Mouse (Mus musculus) hindbrain, postnatal 0 days (tissue): ENCODE measurements at regions not wholly inside any gene's neighbourhood (a gene's known extent, or its start where the extent isn't known, plus 50 kb on each side); places are given as distances from the start of the nearest gene placed in this dataset.

Experiments used
- ATAC-seq: fragments of 200-750 bp; cut with Nextera tagmentation; 2 replicates; pipeline ENCODE4 v1.8.0; 2017; ENCODE audit warnings: mild to moderate bottlenecking, moderate TSS enrichment, moderate library complexity
- DNase-seq: peaks from one replicate; pipeline ENCODE4 v3.0.0-alpha.2; 2015; ENCODE audit warnings: low spot score
- H3K27ac ChIP-seq: fragments of 300-500 bp; sonication (generic); 2 replicates; pipeline ENCODE4 v1.5.1; 2014; ENCODE audit warnings: mild to moderate bottlenecking
- H3K27me3 ChIP-seq: fragments of 300-500 bp; sonication (generic); 2 replicates; pipeline ENCODE4 v1.6.1; 2014; ENCODE audit warnings: low read length, mixed read lengths; ENCODE audit not compliant: insufficient read depth
- H3K36me3 ChIP-seq: fragments of 300-500 bp; sonication (generic); 2 replicates; pipeline ENCODE4 v1.6.1; 2014; ENCODE audit warnings: low read length, mixed read lengths; ENCODE audit not compliant: insufficient read depth
- H3K4me1 ChIP-seq: fragments of 300-500 bp; sonication (generic); 2 replicates; pipeline ENCODE4 v1.6.1; 2014; ENCODE audit warnings: antibody characterized with exemption, low read length, mixed read lengths; ENCODE audit not compliant: insufficient read depth
- H3K4me2 ChIP-seq: fragments of 300-500 bp; sonication (generic); 2 replicates; pipeline ENCODE4 v1.6.1; 2014; ENCODE audit warnings: low read depth, mild to moderate bottlenecking, low read length, moderate library complexity, mixed read lengths
- H3K4me3 ChIP-seq: fragments of 300-500 bp; sonication (generic); 2 replicates; pipeline ENCODE4 v1.5.1; 2014; ENCODE audit warnings: low read length
- H3K9ac ChIP-seq: fragments of 300-500 bp; sonication (generic); replicated peaks from 2 replicates; pipeline ENCODE4 v1.6.1; 2014; ENCODE audit warnings: mild to moderate bottlenecking, low read length, moderate library complexity, mixed read lengths
- H3K9me3 ChIP-seq: fragments of 300-500 bp; sonication (generic); 2 replicates; pipeline ENCODE4 v1.6.1; 2016; ENCODE audit warnings: low read length, mixed read lengths
- CTCF ChIP-seq: IDR thresholded peaks from 2 replicates; pipeline ENCODE4 v1.5.1; 2016; ENCODE audit warnings: antibody characterized with exemption, control low read depth, low read depth
- WGBS: fragments of 180-500 bp; shearing (Covaris S2); extraction: QIAGEN DNeasy Blood & Tissue Kit; methylation state at CpG from one replicate; pipeline ENCODE4 v1.1.7; 2014; 5-methylcytosine and 5-hydroxymethylcytosine counted together

GRCm38 (mm10) chr11:63570646-63571045 lies 351.4 kb downstream of the Hs3st3b1 start:
- no peak overlapping the region for H3K27ac ChIP-seq
- 88% methylated on average over 1 of the region's 1 CpGs for WGBS

GRCm38 (mm10) chr11:63573271-63573670 lies 348.8 kb downstream of the Hs3st3b1 start:
- 79% methylated on average over 2 of the region's 2 CpGs for WGBS
- no peak overlapping the region for H3K9ac ChIP-seq
- no peaks in the 10 kb centered on the region for H3K27me3 ChIP-seq
- ATAC-seq (no peak), DNase-seq (no peak)
- no peak overlapping the region for H3K27ac ChIP-seq
- H3K4me2 ChIP-seq, result no peak overlapping the region
- H3K36me3 ChIP-seq, result no peaks in the 10 kb centered on the region
- no peak for TF ChIP-seq CTCF
- no peaks in the 10 kb centered on the region for H3K4me1 ChIP-seq
- H3K4me3 ChIP-seq, result no peak overlapping the region
- H3K9me3 ChIP-seq, result no peaks in the 10 kb centered on the region

More at GRCm38 (mm10) chr11:63570646-63571045, 351.4 kb downstream of the Hs3st3b1 start:
- no peak for DNase-seq
- H3K4me1 ChIP-seq, result no peaks in the 10 kb centered on the region
- no peaks in the 10 kb centered on the region for H3K36me3 ChIP-seq
- H3K27me3 ChIP-seq, result no peaks in the 10 kb centered on the region
- H3K4me3 ChIP-seq, result no peak overlapping the region
- H3K9ac ChIP-seq, result no peak overlapping the region
- no peak overlapping the region for H3K4me2 ChIP-seq
- no peak for TF ChIP-seq CTCF
- no peak for ATAC-seq
- H3K9me3 ChIP-seq, result no peaks in the 10 kb centered on the region

DNA sequence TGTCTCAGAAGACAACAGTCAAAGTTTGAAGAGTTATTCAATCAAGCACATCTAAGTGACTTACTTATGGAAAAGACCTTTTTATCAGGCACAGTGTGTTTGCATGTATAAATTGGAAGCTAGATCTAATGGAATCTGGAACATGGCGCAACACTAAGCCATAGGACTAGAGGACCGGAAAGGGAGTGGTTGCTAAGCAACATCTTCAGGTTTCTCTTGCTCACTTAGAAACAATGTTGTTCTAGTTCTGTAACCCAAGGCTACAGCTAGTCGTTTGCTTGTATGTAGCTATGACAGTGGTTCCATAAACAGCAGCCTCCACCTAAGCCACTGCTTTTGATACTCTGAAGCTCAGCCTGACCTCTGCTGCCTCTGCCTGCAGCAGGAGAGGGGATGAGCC lies 338.8 kb downstream of the Hs3st3b1 start:
- Histone ChIP-seq H3K9me3 (no peaks in the 10 kb centered on the region), H3K9ac (no peak overlapping the region), H3K27ac (no peak overlapping the region), H3K4me3 (no peak overlapping the region), H3K4me1 (no peaks in the 10 kb centered on the region), H3K4me2 (no peak overlapping the region), H3K36me3 (no peaks in the 10 kb centered on the region), H3K27me3 (no peaks in the 10 kb centered on the region)
- ATAC-seq (no peak), DNase-seq (peak; percentile 51)
- 68% methylated on average over 3 of the region's 3 CpGs for WGBS
- no peak for TF ChIP-seq CTCF

- Histone ChIP-seq H3K27ac (no peak overlapping the region), H3K36me3 (no peaks in the 10 kb centered on the region), H3K4me3 (no peak overlapping the region), H3K9ac (no peak overlapping the region), H3K4me1 (no peaks in the 10 kb centered on the region), H3K9me3 (no peaks in the 10 kb centered on the region), H3K4me2 (no peak overlapping the region), H3K27me3 (no peaks in the 10 kb centered on the region)
- ATAC-seq (no peak), DNase-seq (peak; percentile 16)
- no peak for TF ChIP-seq CTCF
- WGBS, result 57% methylated on average over 8 of the region's 8 CpGs
Observed at GRCm38 (mm10) chr11:63585216-63585869, 336.7 kb downstream of the Hs3st3b1 start.

DNA sequence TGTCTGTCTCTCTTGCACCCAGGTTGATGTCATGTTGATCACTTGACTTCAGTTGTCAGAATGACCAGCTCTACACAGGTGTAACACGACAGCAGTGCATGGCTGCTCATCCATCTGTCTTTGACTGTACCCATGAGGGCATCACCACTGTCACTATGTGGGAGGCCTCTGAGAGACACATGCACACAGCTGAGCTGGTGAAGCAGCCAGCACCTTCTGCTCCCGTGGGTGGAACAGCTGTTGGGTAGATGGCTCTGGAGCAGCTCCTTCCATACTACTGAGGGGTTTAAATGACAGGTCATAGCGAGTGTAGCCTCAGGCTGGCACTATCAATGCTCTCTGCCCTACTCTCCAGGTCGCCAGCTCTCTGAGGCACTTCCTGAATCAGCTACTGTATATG lies 301.9 kb downstream of the Hs3st3b1 start:
- no peaks in the 10 kb centered on the region for H3K9me3 ChIP-seq
- H3K27me3 ChIP-seq, result no peaks in the 10 kb centered on the region
- no peak overlapping the region for H3K9ac ChIP-seq
- H3K4me1 ChIP-seq, result no peaks in the 10 kb centered on the region
- no peak overlapping the region for H3K27ac ChIP-seq
- WGBS, result 87% methylated on average over 4 of the region's 4 CpGs
- no peak for TF ChIP-seq CTCF
- H3K36me3 ChIP-seq, result no peaks in the 10 kb centered on the region
- DNase-seq, result no peak
- no peak overlapping the region for H3K4me3 ChIP-seq
- no peak for ATAC-seq
- no peak overlapping the region for H3K4me2 ChIP-seq

DNA sequence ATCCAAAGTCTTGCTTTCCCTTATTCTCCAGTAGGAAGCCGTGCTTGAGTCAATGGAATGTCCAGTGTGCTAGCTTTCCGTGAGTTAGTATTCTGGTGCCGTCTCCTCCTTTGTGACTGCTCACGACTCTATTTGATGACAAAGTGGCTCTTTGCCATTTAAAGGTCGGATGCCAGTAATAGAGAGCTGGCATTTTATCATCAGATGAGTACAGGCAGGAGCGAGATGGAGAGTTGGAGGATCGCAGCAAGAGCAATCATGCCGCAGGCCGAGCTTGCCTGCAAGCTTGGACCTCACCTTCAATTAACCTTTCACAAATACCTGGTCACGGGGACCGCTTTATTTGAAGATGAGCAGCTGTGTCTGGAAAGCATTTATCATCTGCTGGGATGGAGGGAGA lies 291.8 kb downstream of the Hs3st3b1 start:
- WGBS, result 49% methylated on average over 11 of the region's 11 CpGs
- peak; percentile 40 for DNase-seq
- Histone ChIP-seq H3K9me3 (no peaks in the 10 kb centered on the region), H3K4me1 (no peaks in the 10 kb centered on the region), H3K36me3 (no peaks in the 10 kb centered on the region), H3K9ac (no peak overlapping the region), H3K4me3 (no peak overlapping the region), H3K27me3 (no peaks in the 10 kb centered on the region), H3K27ac (no peak overlapping the region), H3K4me2 (no peak overlapping the region)
- no peak for TF ChIP-seq CTCF
- ATAC-seq, result 0 out of 2 replicates have a peak, but pooled peaks have one; percentile 45

DNA sequence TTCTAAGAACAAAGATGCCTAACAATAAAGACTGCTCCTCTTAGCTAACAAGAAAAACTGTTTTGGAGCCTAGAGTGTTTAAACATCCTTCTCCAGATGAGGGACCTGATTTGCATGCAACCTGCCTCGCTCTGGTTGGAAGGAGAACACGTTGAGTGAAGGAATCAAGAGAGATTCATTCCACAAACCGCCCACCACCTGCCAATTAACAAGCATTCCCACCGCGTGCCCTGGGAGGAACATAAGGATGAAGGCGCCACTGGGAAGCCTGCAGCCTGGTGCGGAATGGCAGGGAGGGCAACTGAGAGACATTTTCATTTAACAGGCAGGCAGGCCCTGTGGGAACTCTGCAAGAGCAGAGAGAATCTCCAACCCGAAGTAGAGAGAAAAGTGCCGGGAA lies 265.0 kb downstream of the Hs3st3b1 start:
- H3K36me3 ChIP-seq, result no peaks in the 10 kb centered on the region
- WGBS, result 56% methylated on average over 9 of the region's 9 CpGs
- no peaks in the 10 kb centered on the region for H3K9me3 ChIP-seq
- H3K27me3 ChIP-seq, result no peaks in the 10 kb centered on the region
- no peaks in the 10 kb centered on the region for H3K4me1 ChIP-seq
- ATAC-seq (no peak), DNase-seq (peak; percentile 31)
- H3K4me2 ChIP-seq, result no peak overlapping the region
- no peak overlapping the region for H3K4me3 ChIP-seq
- H3K9ac ChIP-seq, result no peak overlapping the region
- no peak for TF ChIP-seq CTCF
- no peak overlapping the region for H3K27ac ChIP-seq
